Mouse (Mus musculus): ENCODE measurements around the gene Grn. TPM values are rescaled to one million over a fixed set of nuclear protein-coding genes. Genes with fewer than 3 reads are reported as not detected.

The Grn gene
- polyA plus RNA-seq, 1 experiment from 2014 or later = 58.8 TPM

DNA sequence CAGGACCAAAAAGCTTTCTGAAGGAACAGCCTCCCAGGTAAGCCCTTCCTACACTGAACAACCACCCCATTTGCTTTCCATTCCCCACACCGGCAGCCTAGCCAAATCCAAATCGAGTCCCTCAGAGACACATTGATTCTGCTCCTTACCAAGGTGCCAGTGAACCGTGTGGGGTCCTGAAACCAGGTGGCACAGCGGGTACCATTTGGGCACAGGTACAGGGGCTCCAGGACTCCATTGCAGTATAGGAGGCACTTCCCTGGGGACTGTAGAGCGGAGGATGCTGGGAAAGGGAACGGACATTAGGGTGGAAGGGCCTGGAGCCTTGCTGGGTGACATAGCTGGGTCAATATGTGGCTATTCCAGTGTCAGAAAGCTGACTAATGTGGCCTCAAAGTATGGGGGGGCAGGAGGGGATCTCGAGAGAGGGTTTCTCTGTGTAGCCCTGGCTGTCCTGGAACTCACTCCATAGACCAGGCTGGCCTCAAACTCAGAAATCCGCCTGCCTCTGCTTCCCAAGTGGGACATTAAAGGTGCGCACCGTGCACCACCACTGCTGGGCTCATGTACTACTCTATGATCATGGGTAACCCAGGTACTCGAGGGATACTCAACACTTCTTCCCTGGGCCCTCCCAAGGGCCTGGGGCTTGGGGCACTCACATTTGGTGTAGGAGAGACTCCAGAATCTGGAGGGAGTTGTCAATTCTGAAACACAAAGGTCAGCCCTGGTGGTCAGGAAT, 24.4 kb upstream of the Grn start:
- ATAC-seq (ENCODE audit: insufficient number of reproducible peaks, low FRiP score, low TSS enrichment, low read depth) = no peak

DNA sequence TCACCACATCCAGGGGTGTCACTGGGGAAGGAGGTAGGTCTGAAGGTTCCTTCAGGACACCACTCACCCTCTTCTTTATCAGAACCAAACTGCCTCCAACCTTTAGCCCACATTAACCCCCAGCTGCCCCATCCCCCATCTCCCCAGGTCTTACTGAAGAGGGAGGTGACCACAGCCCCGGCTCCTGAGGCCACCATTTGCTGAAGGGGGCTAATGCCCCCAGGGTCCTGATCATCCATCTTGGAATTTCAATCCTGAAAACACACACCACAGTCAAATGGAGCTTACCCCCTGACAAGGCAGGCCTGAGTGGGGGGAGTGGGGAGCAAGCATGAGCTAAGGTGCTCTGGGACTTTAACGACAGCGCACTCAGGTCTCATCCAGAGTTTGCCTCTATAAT, 23.7 kb upstream of the Grn start:
- Histone ChIP-seq H3K4me3 (ENCODE audit: low read depth, low read length) (peak overlapping the region; percentile 76), H3K27ac (replicated peaks; ENCODE audit: low read depth, low read length) (no peak overlapping the region), H3K36me3 (ENCODE audit: control insufficient read depth, insufficient read depth, low read length) (peaks cover 15% of the 10 kb centered on the region), H3K27me3 (ENCODE audit: control insufficient read depth, insufficient read depth, low read length) (0 out of 2 replicates have a peak, but pooled peaks cover 3% of the 10 kb centered on the region), H3K9me3 (ENCODE audit: control insufficient read depth, low read length) (no peaks in the 10 kb centered on the region), H3K9ac (ENCODE audit: low read length) (peak overlapping the region; percentile 19; the same call in 1 of the 2 replicates), H3K4me1 (ENCODE audit: control insufficient read depth, insufficient read depth, low read length) (peaks cover 13% of the 10 kb centered on the region), H3K4me2 (ENCODE audit: low read depth, severe bottlenecking) (peak overlapping the region; percentile 87)
- ATAC-seq (ENCODE audit: insufficient number of reproducible peaks, low FRiP score, low TSS enrichment, low read depth) = no peak
- WGBS = 4% methylated on average over 3 of the region's 3 CpGs
- DNase-seq (ENCODE audit: low spot score) = no peak

More for the DNA sequence above, 24.4 kb upstream of the Grn start:
- H3K27me3 ChIP-seq (ENCODE audit: control insufficient read depth, insufficient read depth, low read length) = peaks cover 5% of the 10 kb centered on the region
- no peak overlapping the region for H3K9ac ChIP-seq (ENCODE audit: low read length)
- WGBS = 92% methylated on average over 11 of the region's 11 CpGs
- no peak for DNase-seq (ENCODE audit: low spot score)
- 0 out of 2 replicates have a peak overlapping the region, but pooled peaks have one; percentile 76 for H3K4me3 ChIP-seq (ENCODE audit: low read depth, low read length)
- no peak overlapping the region for H3K27ac ChIP-seq (replicated peaks; ENCODE audit: low read depth, low read length)
- H3K36me3 ChIP-seq (ENCODE audit: control insufficient read depth, insufficient read depth, low read length) = peaks cover 15% of the 10 kb centered on the region
- peaks cover 10% of the 10 kb centered on the region for H3K4me1 ChIP-seq (ENCODE audit: control insufficient read depth, insufficient read depth, low read length)
- peak overlapping the region; percentile 87 for H3K4me2 ChIP-seq (ENCODE audit: low read depth, severe bottlenecking)
- H3K9me3 ChIP-seq (ENCODE audit: control insufficient read depth, low read length) = no peaks in the 10 kb centered on the region

DNA sequence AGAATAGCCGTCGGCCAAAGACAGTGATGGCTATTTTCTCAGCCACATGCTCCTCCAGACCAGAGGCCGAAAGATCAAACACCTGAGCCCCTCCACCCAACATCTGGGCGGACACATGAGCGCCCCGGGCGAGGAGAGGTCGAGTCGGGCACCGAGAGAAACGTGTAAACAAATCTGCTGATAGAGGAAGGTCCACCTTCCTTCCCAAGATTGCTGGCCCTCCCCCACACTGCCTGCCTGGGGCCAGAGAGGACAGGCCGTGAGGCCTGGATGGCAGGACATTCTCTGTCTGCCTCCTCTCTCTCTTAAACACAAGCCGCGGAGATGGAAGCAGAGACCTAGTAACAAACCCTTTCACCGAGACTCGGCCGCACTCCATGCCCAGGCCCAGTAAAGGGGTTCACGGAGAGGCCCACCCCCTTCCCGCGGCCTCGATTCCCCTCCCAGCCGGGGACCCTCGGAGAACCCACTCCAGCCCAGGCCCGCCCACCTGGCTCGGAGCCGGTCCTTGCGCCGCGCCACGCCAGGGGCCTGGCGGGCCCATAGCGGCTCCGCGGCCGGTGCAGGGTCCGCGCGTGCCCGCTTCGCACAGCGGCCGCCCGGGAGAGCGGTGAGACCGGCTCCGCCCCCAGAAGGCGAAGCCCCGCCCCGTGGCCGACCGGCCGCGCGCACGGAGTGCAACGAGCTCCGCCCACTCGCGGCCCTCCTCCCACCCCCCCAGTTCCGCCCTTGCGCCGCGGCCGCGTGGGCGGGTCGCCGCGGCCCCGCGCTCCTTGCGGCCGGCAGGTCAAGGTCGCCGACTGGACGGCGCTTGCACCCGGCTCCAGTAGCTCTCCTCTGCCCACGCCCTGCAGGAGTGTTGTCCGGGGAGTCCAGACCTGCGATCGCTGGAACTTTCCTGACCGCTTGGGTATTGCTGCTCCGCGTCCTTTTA, 22.9 kb upstream of the Grn start:
- Histone ChIP-seq H3K4me3 (ENCODE audit: low read depth, low read length) (peak overlapping the region; percentile 76), H3K4me1 (ENCODE audit: control insufficient read depth, insufficient read depth, low read length) (peaks cover 14% of the 10 kb centered on the region), H3K9me3 (ENCODE audit: control insufficient read depth, low read length) (no peaks in the 10 kb centered on the region), H3K27me3 (ENCODE audit: control insufficient read depth, insufficient read depth, low read length) (0 out of 2 replicates have a peak, but pooled peaks cover 1% of the 10 kb centered on the region), H3K9ac (ENCODE audit: low read length) (peak overlapping the region; percentile 84), H3K4me2 (ENCODE audit: low read depth, severe bottlenecking) (peak overlapping the region; percentile 87), H3K36me3 (ENCODE audit: control insufficient read depth, insufficient read depth, low read length) (peaks cover 15% of the 10 kb centered on the region), H3K27ac (replicated peaks; ENCODE audit: low read depth, low read length) (peak overlapping the region; percentile 73)
- DNase-seq (ENCODE audit: low spot score) (peak; percentile 92), ATAC-seq (ENCODE audit: insufficient number of reproducible peaks, low FRiP score, low TSS enrichment, low read depth) (peak; percentile 24; the same call in 1 of the 2 replicates)
- WGBS = 0% methylated on average over 85 of the region's 85 CpGs

DNA sequence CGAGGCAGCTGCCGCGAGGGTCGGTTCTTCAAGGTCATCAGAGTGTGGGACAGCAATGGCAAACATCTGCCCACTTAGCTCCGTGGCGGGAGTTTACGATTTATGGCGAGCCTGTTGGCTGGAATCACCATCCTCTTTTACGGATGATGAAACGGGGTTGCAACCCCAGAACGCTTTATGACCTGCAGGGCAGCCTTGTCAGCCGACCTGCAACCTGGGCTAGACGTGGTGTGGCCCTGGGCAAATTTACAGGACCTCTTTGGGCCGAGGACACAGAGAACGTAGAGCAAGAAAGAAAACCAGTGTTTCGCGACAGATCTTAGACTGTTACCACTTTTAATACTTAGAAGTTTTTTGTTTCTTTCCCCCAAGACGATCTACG, 22.3 kb upstream of the Grn start, which contains the start of gene Slc25a39:
Gene Slc25a39 (minus strand): TSS at position 113 of the 382 bp plus-strand sequence.
- WGBS = under 1% methylated on average over 19 of the region's 19 CpGs
- H3K4me3 ChIP-seq (ENCODE audit: low read depth, low read length) = peak within 1 kb of the TSS; percentile 76
- no peak for ATAC-seq (ENCODE audit: insufficient number of reproducible peaks, low FRiP score, low TSS enrichment, low read depth)

DNA sequence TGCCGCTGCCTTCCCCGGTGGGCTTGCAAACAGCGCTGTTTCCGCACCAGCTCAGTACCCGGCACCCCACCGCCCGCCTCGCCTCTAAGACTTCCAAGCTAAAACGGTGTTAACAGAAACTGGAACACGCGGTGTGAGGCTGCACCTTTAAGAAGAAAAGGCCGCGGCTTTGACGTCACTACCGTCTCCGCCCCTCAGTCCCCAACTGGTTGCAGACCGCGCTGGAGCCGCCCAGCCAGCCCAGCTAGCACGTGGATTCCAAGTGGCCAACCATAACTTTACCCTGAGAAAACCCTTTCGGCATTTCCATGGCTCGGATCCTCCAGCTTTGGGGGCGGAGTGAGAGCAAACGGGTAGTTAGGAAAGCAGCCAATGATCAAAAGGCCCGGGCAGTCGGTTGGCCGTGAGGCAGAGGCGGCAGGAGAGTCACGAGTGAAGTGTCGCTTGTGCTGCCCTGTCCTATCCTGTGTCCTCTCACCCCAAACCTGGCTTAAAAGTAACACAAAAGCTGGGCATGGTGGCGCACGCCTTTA, 21.7 kb upstream of the Grn start:
- peaks cover 14% of the 10 kb centered on the region for H3K4me1 ChIP-seq (ENCODE audit: control insufficient read depth, insufficient read depth, low read length)
- ATAC-seq (ENCODE audit: insufficient number of reproducible peaks, low FRiP score, low TSS enrichment, low read depth) = peak; percentile 92
- H3K27ac ChIP-seq (replicated peaks; ENCODE audit: low read depth, low read length) = peak overlapping the region; percentile 73

More for the DNA sequence above, 22.3 kb upstream of the Grn start, which contains the start of gene Slc25a39:
- peaks cover 14% of the 10 kb centered on the region for H3K4me1 ChIP-seq (ENCODE audit: control insufficient read depth, insufficient read depth, low read length)
- H3K9me3 ChIP-seq (ENCODE audit: control insufficient read depth, low read length) = no peaks in the 10 kb centered on the region
- DNase-seq (ENCODE audit: low spot score) = no peak
- H3K27ac ChIP-seq (replicated peaks; ENCODE audit: low read depth, low read length) = peak within 1 kb of the TSS; percentile 73
- peak within 1 kb of the TSS; percentile 84 for H3K9ac ChIP-seq (ENCODE audit: low read length)
- no peaks in the 10 kb centered on the region for H3K27me3 ChIP-seq (ENCODE audit: control insufficient read depth, insufficient read depth, low read length)
- peak within 1 kb of the TSS; percentile 87 for H3K4me2 ChIP-seq (ENCODE audit: low read depth, severe bottlenecking)
- peaks cover 15% of the 10 kb centered on the region for H3K36me3 ChIP-seq (ENCODE audit: control insufficient read depth, insufficient read depth, low read length)

DNA sequence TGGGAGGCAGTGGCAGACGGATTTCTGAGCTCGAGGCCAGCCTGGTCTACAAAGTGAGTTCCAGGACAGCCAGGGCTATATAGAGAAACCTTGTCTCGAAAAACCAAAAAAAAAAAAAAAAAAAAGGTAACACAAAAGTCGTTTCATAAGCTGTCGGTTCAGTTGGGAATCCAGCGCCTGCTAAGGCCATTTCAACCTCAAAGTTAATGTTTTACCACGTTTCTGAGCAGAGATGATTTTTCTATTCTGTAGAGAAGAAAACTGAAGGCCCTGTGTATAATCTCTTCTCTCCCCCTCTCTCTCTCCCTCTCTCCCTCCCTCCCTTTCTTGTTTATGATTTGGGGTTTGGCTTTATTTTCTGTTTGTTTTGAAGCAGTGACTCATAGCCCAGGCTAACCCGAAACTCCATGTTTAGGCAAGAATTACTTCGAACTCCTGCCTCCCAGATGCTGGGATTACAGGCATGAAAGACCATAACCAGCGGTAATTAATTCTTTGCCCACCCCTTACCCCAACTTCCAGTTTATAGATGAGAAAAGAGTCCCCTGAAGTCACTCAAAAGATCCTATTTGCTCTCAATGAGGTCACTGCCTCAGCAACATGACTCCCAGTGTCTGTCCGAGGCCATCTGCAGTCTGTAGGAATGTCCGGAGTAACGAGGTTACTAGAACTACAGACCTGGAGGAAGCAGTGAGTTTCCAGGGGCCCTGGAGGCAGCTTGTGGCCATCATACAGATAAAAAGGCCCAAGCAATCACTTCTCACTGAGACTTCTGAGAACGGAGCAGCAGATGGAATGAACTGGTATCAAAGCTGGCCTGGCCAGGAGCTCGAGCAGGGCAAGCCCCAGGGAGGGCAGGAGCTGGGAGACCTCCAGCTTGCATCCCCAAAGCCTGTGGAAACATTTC, 21.0 kb upstream of the Grn start:
- Histone ChIP-seq H3K9ac (ENCODE audit: low read length) (peak overlapping the region; percentile 5; the same call in 1 of the 2 replicates), H3K9me3 (ENCODE audit: control insufficient read depth, low read length) (no peaks in the 10 kb centered on the region), H3K4me3 (ENCODE audit: low read depth, low read length) (peak overlapping the region; percentile 76; the same call in 1 of the 2 replicates), H3K27me3 (ENCODE audit: control insufficient read depth, insufficient read depth, low read length) (no peaks in the 10 kb centered on the region), H3K4me1 (ENCODE audit: control insufficient read depth, insufficient read depth, low read length) (peaks cover 14% of the 10 kb centered on the region), H3K27ac (replicated peaks; ENCODE audit: low read depth, low read length) (no peak overlapping the region), H3K36me3 (ENCODE audit: control insufficient read depth, insufficient read depth, low read length) (peaks cover 5% of the 10 kb centered on the region), H3K4me2 (ENCODE audit: low read depth, severe bottlenecking) (peak overlapping the region; percentile 87; the same call in 1 of the 2 replicates)
- DNase-seq (ENCODE audit: low spot score) (no peak), ATAC-seq (ENCODE audit: insufficient number of reproducible peaks, low FRiP score, low TSS enrichment, low read depth) (0 out of 2 replicates have a peak, but pooled peaks have one; percentile 0)
- 37% methylated on average over 15 of the region's 15 CpGs for WGBS

More for the DNA sequence above, 21.7 kb upstream of the Grn start:
- WGBS = under 1% methylated on average over 32 of the region's 32 CpGs
- H3K36me3 ChIP-seq (ENCODE audit: control insufficient read depth, insufficient read depth, low read length) = peaks cover 10% of the 10 kb centered on the region
- peak overlapping the region; percentile 87 for H3K4me2 ChIP-seq (ENCODE audit: low read depth, severe bottlenecking)
- no peaks in the 10 kb centered on the region for H3K27me3 ChIP-seq (ENCODE audit: control insufficient read depth, insufficient read depth, low read length)
- peak; percentile 98 for DNase-seq (ENCODE audit: low spot score)
- peak overlapping the region; percentile 84; the same call in 1 of the 2 replicates for H3K9ac ChIP-seq (ENCODE audit: low read length)
- H3K4me3 ChIP-seq (ENCODE audit: low read depth, low read length) = peak overlapping the region; percentile 76
- H3K9me3 ChIP-seq (ENCODE audit: control insufficient read depth, low read length) = no peaks in the 10 kb centered on the region

DNA sequence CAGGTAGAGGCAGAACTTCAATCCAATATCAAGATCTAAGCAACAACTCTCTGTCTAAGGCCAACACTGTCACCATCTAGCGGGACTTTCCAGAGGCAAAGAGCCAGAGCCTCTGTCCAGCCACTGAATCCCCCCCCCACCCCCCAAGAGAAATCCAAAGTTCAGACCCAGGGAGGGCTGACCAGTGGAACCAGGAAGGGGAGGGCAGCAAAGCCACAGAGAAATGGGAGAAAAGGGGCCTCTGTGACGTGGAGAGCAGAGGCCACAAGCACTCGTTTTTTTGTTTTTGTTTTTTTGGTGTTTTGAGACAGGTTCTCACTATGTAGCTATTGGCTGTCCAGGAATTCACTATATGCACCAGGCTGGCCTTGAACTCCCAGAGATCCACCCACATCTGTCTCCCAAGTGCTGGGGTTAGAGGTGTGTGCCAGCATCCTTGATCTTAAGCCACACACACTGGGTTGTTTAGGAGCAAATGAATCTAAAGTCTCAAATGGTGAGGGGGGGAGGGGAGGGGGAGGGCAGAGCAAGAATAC, 20.3 kb upstream of the Grn start:
- Histone ChIP-seq H3K9ac (ENCODE audit: low read length) (no peak overlapping the region), H3K36me3 (ENCODE audit: control insufficient read depth, insufficient read depth, low read length) (no peaks in the 10 kb centered on the region; the same call in 1 of the 2 replicates), H3K27me3 (ENCODE audit: control insufficient read depth, insufficient read depth, low read length) (no peaks in the 10 kb centered on the region), H3K4me1 (ENCODE audit: control insufficient read depth, insufficient read depth, low read length) (peaks cover 14% of the 10 kb centered on the region), H3K4me2 (ENCODE audit: low read depth, severe bottlenecking) (no peak overlapping the region), H3K9me3 (ENCODE audit: control insufficient read depth, low read length) (no peaks in the 10 kb centered on the region), H3K27ac (replicated peaks; ENCODE audit: low read depth, low read length) (no peak overlapping the region), H3K4me3 (ENCODE audit: low read depth, low read length) (no peak overlapping the region)
- ATAC-seq (ENCODE audit: insufficient number of reproducible peaks, low FRiP score, low TSS enrichment, low read depth) = no peak
- DNase-seq (ENCODE audit: low spot score) = no peak
- WGBS = 82% methylated on average over 3 of the region's 3 CpGs

Data from limb, embryonic 11.5 days (tissue).